Mouse (Mus musculus) lung, embryonic 15.5 days (tissue): ENCODE measurements around the gene Eid2b. TPM values are rescaled to one million over a fixed set of nuclear protein-coding genes. Genes with fewer than 3 reads are reported as not detected.

Experiments used
- ATAC-seq: fragments of 200-750 bp; cut with Nextera tagmentation; 2 replicates; pipeline ENCODE4 v1.8.0; 2017; ENCODE audit warnings: moderate number of reproducible peaks, borderline replicate concordance; ENCODE audit not compliant: low FRiP score, low TSS enrichment; ENCODE audit errors: extremely low read depth
- H3K27ac ChIP-seq: fragments of 300-500 bp; sonication (generic); 2 replicates; pipeline ENCODE4 v1.5.1; 2015; ENCODE audit warnings: moderate library complexity, mild to moderate bottlenecking, inconsistent platforms
- H3K27me3 ChIP-seq: fragments of 300-500 bp; sonication (generic); 2 replicates; pipeline ENCODE4 v1.6.1; 2015; ENCODE audit warnings: inconsistent platforms
- H3K36me3 ChIP-seq: fragments of 300-500 bp; sonication (generic); 2 replicates; pipeline ENCODE4 v1.6.1; 2015; ENCODE audit warnings: inconsistent platforms
- H3K4me1 ChIP-seq: fragments of 300-500 bp; sonication (generic); 2 replicates; pipeline ENCODE4 v1.6.1; 2015; ENCODE audit warnings: inconsistent platforms
- H3K4me2 ChIP-seq: fragments of 300-500 bp; sonication (generic); 2 replicates; pipeline ENCODE4 v1.6.1; 2015; ENCODE audit warnings: inconsistent platforms, mild to moderate bottlenecking, moderate library complexity
- H3K4me3 ChIP-seq: fragments of 300-500 bp; sonication (generic); 2 replicates; pipeline ENCODE4 v1.5.1; 2015; ENCODE audit warnings: mild to moderate bottlenecking, inconsistent platforms
- H3K9ac ChIP-seq: fragments of 300-500 bp; sonication (generic); 2 replicates; pipeline ENCODE4 v1.6.1; 2015; ENCODE audit warnings: inconsistent platforms
- H3K9me3 ChIP-seq: fragments of 300-500 bp; sonication (generic); 2 replicates; pipeline ENCODE4 v1.6.1; 2016; ENCODE audit warnings: inconsistent platforms
- WGBS: fragments of 180-500 bp; shearing (Covaris S2); methylation state at CpG from one replicate; pipeline ENCODE4 v1.1.7; 2015; 5-methylcytosine and 5-hydroxymethylcytosine counted together
- polyA plus RNA-seq: library from polyadenylated mRNA; unstranded; fragments of >200 nt; fragmentation: Nextera tagmentation; extraction: Ambion mirVana; gene quantifications from 2 replicates; pipeline ENCODE4 v1.2.1, GENCODE M21; 2015

Eid2b gene
- polyA plus RNA-seq, 1 experiment from 2014 or later, result 11.4 TPM

DNA sequence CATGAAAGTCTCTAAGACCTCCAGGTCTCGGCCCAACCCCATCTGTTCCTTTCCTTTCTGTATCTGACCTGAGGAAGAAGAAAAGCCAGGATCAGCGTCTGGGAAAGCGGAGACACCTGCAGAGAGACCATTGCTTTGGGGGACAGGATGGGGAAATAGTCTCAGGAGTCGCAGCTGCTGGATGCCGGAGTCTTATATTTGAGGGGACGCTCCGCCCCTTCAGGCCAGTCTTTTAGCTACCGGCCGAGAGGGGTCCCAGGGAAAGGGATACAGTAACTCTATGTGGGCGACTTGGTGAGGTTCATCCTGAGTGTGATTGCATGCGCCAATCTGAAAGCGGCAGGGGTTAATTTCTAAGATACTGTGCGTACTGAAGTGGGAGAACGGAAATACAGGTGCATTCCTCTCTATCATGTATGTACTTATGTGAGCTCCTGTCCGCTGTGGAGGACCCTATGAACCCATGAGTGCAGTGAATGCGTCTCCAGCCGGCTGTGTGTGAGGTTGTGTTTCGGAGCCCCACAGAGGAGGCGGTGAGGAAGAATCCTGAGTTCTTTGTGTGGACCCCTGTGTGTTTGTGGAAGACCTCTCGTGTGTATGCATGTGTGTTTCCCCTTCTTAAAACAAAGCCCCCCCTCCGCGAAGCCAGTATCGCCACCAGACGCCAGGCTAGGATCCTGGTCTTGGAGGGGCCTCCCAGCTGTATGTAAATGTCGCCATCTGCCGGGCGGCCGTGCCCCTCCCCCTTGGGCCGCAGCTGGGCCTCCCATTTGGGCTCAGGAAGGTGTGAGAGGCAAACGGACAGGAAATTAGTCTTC is 24.3 kb downstream of the Eid2b start, which contains the start of gene Dll3:
TSS of gene Dll3 (minus strand) at position 623 of the 818 bp plus-strand sequence.
- peak; percentile 53; the same call in 1 of the 2 replicates for ATAC-seq
- no peak within 1 kb of the TSS for H3K27ac ChIP-seq
- H3K9ac ChIP-seq, result 0 out of 2 replicates have a peak within 1 kb of the TSS, but pooled peaks have one; percentile 9
- H3K4me2 ChIP-seq, result peak within 1 kb of the TSS; percentile 55
- H3K4me3 ChIP-seq, result peak within 1 kb of the TSS; percentile 19
- no peaks in the 10 kb centered on the region for H3K9me3 ChIP-seq
- WGBS, result 2% methylated on average over 30 of the region's 30 CpGs
- H3K36me3 ChIP-seq, result peaks cover 19% of the 10 kb centered on the region
- H3K27me3 ChIP-seq, result peaks cover 52% of the 10 kb centered on the region
- peaks cover 9% of the 10 kb centered on the region; the same call in 1 of the 2 replicates for H3K4me1 ChIP-seq

DNA sequence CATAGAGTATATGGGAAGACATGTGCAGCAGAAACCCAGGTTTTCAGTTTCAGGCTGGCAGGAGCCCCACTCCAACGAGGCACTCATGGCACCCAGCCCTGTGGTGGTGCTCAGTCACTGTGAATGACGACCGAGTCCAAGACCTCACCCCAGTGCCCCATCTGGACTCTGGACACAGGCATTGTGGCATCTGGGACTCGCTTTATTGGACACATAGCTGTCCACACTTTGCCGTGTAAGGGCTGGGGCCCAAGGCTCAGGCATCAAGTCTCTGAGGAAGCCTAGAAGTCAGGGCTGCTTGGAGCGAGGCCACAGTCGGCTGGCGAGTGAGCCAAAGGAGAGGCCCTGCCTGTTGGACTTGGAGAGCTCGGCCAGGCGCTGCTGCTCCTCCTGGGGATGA is 28.1 kb downstream of the Eid2b start:
- H3K27ac ChIP-seq, result no peak overlapping the region
- H3K4me2 ChIP-seq, result no peak overlapping the region
- H3K9me3 ChIP-seq, result no peaks in the 10 kb centered on the region
- H3K4me3 ChIP-seq, result no peak overlapping the region
- no peak overlapping the region for H3K9ac ChIP-seq
- WGBS, result 90% methylated on average over 10 of the region's 10 CpGs
- H3K4me1 ChIP-seq, result peaks cover 17% of the 10 kb centered on the region
- peaks cover 52% of the 10 kb centered on the region for H3K36me3 ChIP-seq
- peaks cover 19% of the 10 kb centered on the region for H3K27me3 ChIP-seq
- ATAC-seq, result no peak

DNA sequence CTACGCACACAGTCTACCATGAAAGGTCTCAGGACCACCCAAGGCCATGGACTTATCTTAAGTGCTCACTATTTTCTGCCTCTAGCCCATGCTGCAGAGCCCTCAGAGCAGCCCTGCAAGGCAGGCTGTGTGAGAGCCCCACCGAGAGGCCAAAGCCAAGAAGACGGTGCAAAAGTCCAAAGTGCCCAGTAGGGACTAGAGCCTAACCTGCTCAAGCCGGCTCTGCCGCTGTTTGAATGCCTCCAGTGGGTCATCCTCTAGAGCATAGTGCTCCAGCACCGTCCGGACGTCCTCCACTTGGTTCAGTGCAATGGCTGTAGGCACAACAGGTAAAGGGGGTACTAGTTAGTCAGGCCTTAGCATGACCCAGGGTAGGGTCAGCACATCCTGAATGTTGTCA is 28.7 kb downstream of the Eid2b start:
- 91% methylated on average over 8 of the region's 8 CpGs for whole genome bisulfite sequencing
- H3K27me3 ChIP-seq, result peaks cover 13% of the 10 kb centered on the region
- no peak overlapping the region for H3K4me3 ChIP-seq
- H3K9ac ChIP-seq, result no peak overlapping the region
- H3K27ac ChIP-seq, result no peak overlapping the region
- ATAC-seq, result no peak
- no peak overlapping the region for H3K4me2 ChIP-seq
- peaks cover 23% of the 10 kb centered on the region for H3K4me1 ChIP-seq
- no peaks in the 10 kb centered on the region for H3K9me3 ChIP-seq
- peaks cover 52% of the 10 kb centered on the region for H3K36me3 ChIP-seq

DNA sequence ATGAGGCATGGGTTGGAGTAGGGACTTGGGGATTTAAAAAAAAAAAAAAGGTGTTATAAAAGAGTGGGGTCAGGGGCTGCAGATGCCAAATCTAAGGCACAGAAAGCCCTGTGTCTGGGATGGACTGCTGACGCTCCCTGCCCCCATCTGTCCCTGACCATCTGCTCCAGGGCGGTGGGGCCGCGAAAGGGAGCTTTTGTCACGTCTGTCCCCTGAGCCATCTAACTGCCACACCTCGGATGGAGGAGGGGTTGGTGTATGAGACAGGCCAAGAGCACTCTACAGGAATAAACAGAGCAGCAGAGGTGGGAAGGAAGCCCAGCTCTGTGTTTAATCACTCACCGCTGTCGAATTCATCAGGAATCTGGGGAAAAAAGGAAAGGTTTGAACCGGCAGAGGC is 32.2 kb downstream of the Eid2b start:
- Histone ChIP-seq H3K27me3 (no peaks in the 10 kb centered on the region), H3K4me2 (no peak overlapping the region), H3K27ac (no peak overlapping the region), H3K9ac (no peak overlapping the region), H3K4me3 (no peak overlapping the region), H3K4me1 (peaks cover 20% of the 10 kb centered on the region), H3K36me3 (peaks cover 60% of the 10 kb centered on the region), H3K9me3 (no peaks in the 10 kb centered on the region)
- 50% methylated on average over 9 of the region's 9 CpGs for WGBS
- ATAC-seq, result no peak

DNA sequence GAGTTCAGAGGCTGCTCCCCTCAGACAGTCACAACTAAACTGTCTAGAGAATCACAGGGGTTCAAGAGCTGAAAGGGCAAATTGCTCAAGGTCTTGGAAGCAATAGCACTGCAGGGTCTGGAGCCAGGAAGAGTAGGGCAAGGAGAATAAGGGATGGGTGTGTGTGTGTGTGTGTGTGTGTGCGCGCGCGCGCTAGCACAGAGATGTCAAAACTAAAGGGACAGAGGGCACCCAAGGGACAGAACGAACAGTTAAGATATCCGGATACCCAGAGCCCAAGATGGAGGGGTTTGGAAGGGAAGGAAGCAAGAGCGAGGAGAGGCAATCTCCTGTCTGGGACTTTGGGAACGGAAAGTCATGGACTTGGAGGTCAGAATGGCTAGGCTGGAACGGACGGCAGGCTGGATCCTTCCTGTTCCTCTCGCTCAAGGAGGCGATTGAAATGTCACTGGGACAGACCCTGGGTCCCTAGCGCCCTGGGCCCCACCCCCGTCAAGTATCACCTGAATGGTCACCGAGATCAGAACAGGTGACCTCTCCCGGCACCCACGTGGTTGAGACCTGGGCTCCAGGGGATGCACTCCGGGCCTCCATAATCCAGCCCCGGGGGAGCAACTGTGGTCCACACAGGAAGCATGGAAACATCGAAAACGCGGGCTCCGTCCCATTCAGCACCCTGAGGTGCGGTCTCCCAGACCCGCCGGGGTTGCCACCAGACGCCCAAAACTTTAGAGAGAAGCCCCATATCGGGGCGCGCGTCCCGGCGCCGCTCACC is 33.8 kb downstream of the Eid2b start:
- Histone ChIP-seq H3K4me2 (peak overlapping the region; percentile 80), H3K4me1 (peaks cover 20% of the 10 kb centered on the region), H3K9me3 (no peaks in the 10 kb centered on the region), H3K27ac (peak overlapping the region; percentile 67), H3K36me3 (peaks cover 63% of the 10 kb centered on the region), H3K4me3 (peak overlapping the region; percentile 96), H3K9ac (peak overlapping the region; percentile 91), H3K27me3 (no peaks in the 10 kb centered on the region)
- no peak; the same call in none of the 2 replicates for ATAC-seq
- 3% methylated on average over 35 of the region's 35 CpGs for WGBS

DNA sequence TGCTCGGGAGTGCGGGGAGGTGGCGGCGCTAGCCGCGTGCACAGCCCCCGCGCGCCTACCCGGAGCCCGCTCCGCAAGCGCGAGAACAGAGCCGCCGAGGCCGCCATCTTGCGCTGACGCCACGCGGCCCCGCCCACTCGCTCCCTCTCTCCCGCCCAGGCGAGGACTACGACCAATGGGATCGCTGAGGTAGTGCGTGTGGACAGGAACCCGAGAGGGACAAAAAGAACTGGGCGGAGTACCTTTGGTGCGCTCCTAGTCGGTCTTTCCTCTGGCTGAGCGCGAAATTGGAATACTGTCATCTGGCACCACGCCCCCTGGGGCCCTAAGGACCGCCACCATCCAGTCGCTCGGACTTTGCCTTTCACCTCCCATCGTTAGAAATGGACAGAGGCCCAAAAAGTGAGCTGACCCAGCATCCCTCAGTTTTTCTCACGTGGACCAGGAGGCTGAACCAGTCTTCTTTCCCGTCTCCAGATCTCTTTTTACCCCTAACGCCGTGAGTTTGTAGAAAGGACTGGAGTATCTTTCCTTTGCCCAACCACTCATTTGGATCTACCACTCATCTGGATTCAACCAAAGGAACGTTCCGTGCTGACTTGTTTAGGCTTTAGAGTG is 34.5 kb downstream of the Eid2b start, which contains the start of gene Timm50:
TSS of gene Timm50 (minus strand) at position 147 of the 618 bp plus-strand sequence.
- peaks cover 20% of the 10 kb centered on the region for H3K4me1 ChIP-seq
- H3K27me3 ChIP-seq, result no peaks in the 10 kb centered on the region
- H3K4me2 ChIP-seq, result peak within 1 kb of the TSS; percentile 80
- peak; percentile 97 for ATAC-seq
- H3K27ac ChIP-seq, result peak within 1 kb of the TSS; percentile 67
- H3K36me3 ChIP-seq, result peaks cover 63% of the 10 kb centered on the region
- H3K9me3 ChIP-seq, result no peaks in the 10 kb centered on the region
- peak within 1 kb of the TSS; percentile 91 for H3K9ac ChIP-seq
- under 1% methylated on average over 40 of the region's 45 CpGs for WGBS
- H3K4me3 ChIP-seq, result peak within 1 kb of the TSS; percentile 96

DNA sequence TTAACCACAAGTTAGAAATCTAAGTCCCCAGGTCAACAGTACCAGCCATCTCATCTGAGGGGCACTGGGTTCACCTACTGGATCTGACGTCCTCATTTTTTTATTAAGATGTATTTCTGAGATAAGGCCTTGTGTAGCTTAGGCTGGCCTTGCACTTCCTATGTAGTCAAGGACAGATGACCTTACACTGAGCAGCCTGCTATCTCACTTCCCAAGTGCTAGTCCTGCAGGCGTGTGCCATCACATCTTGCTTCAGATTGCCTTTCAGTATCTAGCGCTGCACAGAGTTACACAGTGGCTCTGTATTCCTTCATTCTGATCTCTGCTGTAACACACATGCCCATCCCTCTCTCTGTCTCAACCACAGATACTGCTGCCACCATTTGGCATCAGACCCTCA is 40.5 kb downstream of the Eid2b start:
- Histone ChIP-seq H3K4me2 (no peak overlapping the region), H3K9ac (no peak overlapping the region), H3K27me3 (no peaks in the 10 kb centered on the region), H3K36me3 (peaks cover 91% of the 10 kb centered on the region), H3K27ac (no peak overlapping the region), H3K4me1 (no peaks in the 10 kb centered on the region), H3K9me3 (no peaks in the 10 kb centered on the region), H3K4me3 (no peak overlapping the region)
- WGBS, result 84% methylated on average over 3 of the region's 3 CpGs
- ATAC-seq, result no peak

DNA sequence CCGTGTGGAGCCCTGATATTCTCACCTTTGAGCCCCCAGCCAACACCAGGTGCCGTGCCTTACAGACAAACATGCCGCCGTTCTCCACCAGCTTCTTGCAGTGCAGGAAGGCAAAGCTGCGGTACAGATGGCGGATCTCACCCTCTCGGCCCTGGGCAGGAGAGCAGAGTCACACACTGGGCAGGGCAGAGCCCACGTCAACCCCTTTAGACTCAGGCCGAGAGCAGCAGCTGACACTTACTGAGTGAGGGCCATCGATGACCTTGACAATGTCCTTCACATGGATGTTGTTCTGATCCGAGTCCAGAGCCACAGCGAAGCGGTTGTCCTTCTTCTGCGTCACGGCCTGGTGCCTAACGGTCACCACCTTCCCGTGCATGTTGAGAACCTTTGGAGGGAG is 41.2 kb downstream of the Eid2b start:
- Histone ChIP-seq H3K27me3 (no peaks in the 10 kb centered on the region), H3K9me3 (no peaks in the 10 kb centered on the region), H3K4me3 (no peak overlapping the region), H3K9ac (no peak overlapping the region), H3K4me1 (no peaks in the 10 kb centered on the region), H3K4me2 (no peak overlapping the region), H3K27ac (no peak overlapping the region), H3K36me3 (peaks cover 98% of the 10 kb centered on the region)
- no peak for ATAC-seq
- 89% methylated on average over 17 of the region's 17 CpGs for WGBS

DNA sequence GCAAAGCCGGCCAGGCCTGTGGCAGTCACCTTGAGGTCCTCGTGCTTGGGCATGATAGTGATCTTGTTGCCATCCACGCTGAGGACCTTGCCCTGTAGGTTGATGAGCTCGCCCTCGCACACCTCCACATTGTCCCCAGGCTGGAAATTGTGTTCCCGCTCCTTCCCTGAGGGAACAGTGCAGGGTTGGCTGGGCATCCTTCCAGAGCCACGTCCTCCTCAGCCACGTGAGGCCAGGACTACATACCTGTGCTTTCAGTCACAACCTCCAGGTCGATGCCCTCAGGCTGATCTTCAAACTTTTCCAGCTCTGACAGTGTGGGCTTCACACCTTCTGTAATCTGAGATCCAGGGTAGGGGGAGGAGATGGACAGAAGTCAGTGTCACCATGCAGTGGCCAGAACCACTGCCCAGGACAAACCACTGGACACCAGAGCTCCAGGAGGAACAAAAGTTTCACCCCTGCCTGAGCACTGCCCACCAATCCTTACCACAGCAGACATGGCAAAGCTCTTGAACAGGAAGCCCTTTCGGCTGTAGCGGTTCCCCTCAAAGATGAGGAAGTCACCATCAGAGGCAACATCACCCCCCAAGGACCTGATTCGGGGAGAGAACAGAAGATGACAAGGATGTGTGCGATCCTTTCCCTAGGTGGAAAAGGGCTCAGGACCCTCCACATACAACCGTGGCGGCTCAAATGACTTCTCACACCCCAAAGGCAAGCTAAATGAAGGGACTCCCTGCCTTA is 44.6 kb downstream of the Eid2b start:
- WGBS, result 88% methylated on average over 15 of the region's 15 CpGs
- Histone ChIP-seq H3K36me3 (peaks cover 100% of the 10 kb centered on the region), H3K4me3 (no peak overlapping the region), H3K27ac (no peak overlapping the region), H3K9me3 (no peaks in the 10 kb centered on the region), H3K4me1 (no peaks in the 10 kb centered on the region), H3K9ac (no peak overlapping the region), H3K27me3 (no peaks in the 10 kb centered on the region), H3K4me2 (no peak overlapping the region)
- no peak for ATAC-seq

DNA sequence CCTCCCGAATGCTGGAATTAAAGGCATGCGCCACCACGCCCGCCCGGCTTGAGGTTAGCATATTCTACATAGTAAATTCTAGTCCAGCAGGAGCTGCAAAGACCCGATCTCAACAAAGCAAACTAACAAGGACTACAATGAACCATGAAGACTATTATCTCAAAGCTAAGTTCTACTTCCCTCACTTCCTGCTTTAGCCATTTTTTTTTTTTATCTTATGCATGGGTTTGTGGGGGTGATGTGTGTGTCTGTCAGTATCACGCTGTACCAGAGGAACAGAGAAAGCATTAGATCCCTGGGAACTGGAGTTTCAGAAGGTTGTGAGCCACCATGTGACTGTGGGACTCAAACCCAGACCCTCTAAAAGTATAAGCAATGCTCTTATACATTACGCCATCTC is 47.8 kb downstream of the Eid2b start:
- H3K27ac ChIP-seq, result no peak overlapping the region
- 91% methylated on average over 8 of the region's 8 CpGs for WGBS
- no peaks in the 10 kb centered on the region for H3K9me3 ChIP-seq
- H3K27me3 ChIP-seq, result no peaks in the 10 kb centered on the region
- no peak overlapping the region for H3K9ac ChIP-seq
- H3K4me2 ChIP-seq, result no peak overlapping the region
- ATAC-seq, result no peak
- no peaks in the 10 kb centered on the region for H3K4me1 ChIP-seq
- no peak overlapping the region for H3K4me3 ChIP-seq
- peaks cover 94% of the 10 kb centered on the region for H3K36me3 ChIP-seq

DNA sequence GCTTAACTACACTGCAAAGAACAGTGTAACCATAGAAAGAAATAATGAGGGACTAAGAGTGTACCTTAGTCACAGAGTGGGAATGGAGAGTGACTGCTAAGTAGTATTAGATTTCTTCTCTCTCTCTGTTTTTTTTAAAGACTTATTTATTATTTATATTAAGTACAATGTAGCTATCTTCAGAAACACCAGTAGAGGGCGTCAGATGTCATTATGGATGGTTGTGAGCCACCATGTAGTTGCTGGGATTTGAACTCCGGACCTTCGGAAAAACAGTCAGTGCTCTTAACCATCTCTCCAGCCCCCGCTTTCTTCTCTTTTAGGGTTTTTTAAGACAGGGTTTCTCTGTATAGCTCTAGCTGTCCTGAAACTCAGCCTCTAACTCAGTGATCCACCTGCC is 48.9 kb downstream of the Eid2b start:
- peaks cover 93% of the 10 kb centered on the region for H3K36me3 ChIP-seq
- no peaks in the 10 kb centered on the region for H3K4me1 ChIP-seq
- no peak overlapping the region for H3K4me2 ChIP-seq
- no peaks in the 10 kb centered on the region for H3K9me3 ChIP-seq
- no peak overlapping the region for H3K27ac ChIP-seq
- no peaks in the 10 kb centered on the region for H3K27me3 ChIP-seq
- H3K4me3 ChIP-seq, result no peak overlapping the region
- ATAC-seq, result no peak
- WGBS, result 80% methylated on average over 4 of the region's 4 CpGs
- no peak overlapping the region for H3K9ac ChIP-seq
